Mouse (Mus musculus): Measurements from ENCODE around the gene Zbtb20. TPM values are rescaled to one million over a fixed set of nuclear protein-coding genes. Genes with fewer than 3 reads are reported as not detected.
A peak's percentile ranks its signal among the peaks of the same experiment; 100 is the strongest.

Zbtb20 gene
- polyA plus RNA-seq, 2 experiments from 2014 or later: 41.3 to 43.4 TPM

- ATAC-seq: no peak
These were observed 652.6 kb downstream of the Zbtb20 start for GRCm38 (mm10) chr16:43528300-43528699.

GRCm38 (mm10) chr16:43531328-43531727 is 655.6 kb downstream of the Zbtb20 start:
- ATAC-seq: no peak

DNA sequence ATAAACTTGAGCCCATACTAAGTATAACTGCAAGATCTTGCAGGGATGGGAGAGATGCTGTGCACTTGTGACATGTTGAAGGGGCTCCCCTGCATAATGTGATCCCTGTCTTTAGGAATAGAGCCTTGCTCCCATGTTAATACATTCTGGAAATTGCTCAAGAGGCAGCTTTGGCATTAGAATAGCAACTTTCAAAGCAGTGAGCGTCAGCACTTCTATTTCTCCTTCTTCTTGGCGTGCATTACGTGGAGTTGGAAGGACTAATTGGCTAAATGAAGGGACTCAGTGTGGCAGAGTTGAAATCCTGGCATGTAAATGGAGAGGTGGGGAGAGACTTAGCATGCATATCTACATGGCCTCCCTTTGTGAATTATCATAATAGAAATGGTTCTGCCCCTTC is 658.4 kb downstream of the Zbtb20 start:
- no peak for ATAC-seq

DNA sequence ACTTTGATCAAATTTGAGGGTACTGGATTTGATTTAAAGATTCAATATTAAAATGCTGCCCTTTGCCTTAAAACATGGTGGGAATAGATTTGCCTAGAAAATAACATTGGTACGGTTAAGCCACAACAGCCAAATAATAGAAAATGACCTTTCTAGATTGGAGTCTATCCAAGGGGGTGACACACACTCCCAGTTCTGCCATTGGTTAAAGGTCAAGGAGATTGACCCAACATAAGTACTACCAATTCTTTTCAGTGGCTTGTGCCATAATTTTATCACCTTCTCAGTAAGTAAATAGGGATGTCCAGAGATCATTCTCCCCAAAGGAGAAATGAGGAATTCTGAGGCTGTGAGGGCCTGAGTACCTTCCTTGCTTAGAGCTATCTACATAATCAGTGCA is 660.2 kb downstream of the Zbtb20 start:
- ATAC-seq: no peak

DNA sequence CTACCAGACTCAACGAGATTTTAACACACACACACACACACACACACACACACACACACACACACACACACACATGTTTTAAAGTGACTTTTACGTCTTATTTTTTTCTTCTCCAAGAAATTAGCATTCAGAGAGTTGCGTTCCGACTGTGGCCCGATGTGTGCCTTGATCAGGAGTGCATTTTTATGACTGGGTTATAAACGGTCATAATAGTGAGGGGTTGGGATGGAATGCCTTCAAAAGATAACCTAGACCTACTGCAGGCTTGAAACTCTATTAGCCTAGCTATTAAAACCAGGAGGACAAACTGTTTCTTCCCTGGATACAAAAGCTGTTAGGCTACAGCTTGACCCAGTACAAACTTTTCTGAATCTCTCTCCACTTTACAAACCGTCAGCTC is 661.5 kb downstream of the Zbtb20 start:
- ATAC-seq: no peak

DNA sequence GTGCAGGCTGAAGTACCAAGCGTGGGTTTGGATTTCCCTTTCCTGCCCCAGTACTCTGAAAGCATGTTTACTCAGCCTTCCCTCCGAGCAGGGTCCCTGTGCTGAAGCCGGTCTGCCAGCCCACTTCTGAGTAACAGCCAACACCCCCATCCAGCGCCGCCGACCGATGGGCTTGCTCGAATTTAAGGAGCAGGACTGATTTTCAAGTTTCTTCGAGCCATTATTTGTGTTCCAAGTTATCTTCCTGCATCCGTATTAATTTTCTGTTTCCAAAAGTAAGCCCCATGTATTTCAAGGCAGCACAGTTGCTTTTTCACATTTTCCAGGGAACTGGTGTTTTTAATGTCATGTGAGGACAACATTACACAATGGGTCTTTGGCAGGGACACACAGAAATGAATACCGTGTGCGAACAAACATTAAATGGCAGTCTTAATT is 664.0 kb downstream of the Zbtb20 start:
- ATAC-seq: peak; percentile 28

GRCm38 (mm10) chr16:43540108-43540507 is 664.4 kb downstream of the Zbtb20 start:
- peak; percentile 79 for ATAC-seq

- no peak for ATAC-seq
These were observed 665.0 kb downstream of the Zbtb20 start for GRCm38 (mm10) chr16:43540546-43541167.

GRCm38 (mm10) chr16:43545261-43545660 is 669.6 kb downstream of the Zbtb20 start:
- ATAC-seq: no peak

DNA sequence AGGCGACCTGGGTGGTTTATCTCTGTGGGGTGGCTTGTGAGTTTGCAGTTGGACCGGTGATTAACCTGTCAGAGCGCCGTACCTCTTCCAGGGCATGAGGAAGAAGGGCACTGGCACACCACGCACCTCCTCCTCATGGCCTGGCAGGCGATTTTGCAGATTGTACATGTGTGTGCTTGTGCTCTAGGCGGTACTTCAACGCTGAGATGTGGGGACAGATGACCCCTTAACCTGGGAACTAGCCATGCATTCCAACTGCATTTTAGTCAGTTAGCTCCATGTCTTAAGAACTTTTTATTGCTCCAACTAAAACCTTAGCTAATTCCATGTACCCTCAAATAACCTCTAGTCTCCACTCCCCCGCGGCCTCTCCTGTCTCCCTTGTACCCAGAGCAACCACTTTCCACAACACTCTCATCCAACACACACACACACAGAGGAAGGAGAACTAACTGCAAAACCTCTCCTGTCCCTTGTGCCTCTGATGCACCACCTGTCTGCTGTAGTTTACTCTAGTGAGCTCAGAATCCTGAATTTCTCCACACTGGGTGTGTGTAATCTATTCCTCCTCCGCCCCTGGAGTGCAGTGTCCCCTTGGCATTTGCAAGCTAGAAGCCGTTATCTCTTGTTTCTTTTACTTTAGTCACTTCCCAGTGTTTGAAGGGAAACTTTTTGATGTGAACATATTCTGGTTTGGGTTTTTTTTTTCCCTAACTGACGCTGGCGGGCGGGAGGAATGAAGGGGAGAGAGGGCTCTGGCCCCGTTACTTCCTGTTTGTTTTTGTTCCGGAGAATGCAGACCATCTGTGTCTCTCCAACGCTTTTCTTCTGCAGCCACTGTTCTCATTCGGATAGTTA is 671.9 kb downstream of the Zbtb20 start:
- ATAC-seq: no peak

DNA sequence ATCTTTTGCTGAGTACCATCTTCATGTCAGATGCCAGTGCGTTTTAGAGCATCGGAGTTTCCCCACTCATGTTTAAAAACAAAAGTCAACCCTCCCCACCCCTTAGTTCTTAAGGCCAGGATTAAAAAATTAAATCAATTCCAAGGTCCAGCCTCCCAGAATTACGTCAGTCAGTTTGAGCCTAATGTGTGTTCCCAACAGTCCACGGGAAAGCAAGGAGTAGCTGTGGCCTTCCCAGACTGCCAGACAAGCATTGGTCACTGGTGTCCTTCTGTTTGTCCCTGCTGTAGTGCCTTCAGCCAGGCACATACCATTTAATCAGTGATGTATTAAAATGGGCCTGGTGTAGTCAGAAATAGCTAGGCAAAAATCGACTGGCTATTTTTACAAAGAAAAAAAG is 673.1 kb downstream of the Zbtb20 start:
- no peak for ATAC-seq

- ATAC-seq: no peak
These were observed 673.9 kb downstream of the Zbtb20 start for GRCm38 (mm10) chr16:43549425-43550089.

- ATAC-seq: no peak
These were observed 676.8 kb downstream of the Zbtb20 start for GRCm38 (mm10) chr16:43552443-43552842.

DNA sequence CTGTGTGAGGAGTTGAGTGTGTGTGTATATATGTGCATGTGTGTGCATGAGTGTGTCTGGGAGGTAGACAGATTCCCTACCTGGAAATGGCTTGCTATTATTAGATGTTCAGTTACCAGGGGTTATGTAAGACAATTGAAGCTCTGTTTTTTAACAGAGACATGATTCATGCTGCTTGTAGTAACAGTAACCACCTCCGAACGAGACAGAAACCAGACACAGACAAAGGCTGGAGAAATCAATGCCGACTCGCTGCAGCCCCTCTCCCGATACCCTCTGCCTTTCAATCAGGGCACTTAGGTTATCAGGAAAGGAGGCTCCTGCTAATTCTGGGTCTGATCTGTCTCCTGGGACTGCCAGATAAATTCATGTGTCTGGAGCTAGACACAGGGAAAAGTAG is 681.7 kb downstream of the Zbtb20 start:
- no peak for ATAC-seq

GRCm38 (mm10) chr16:43561330-43561729 is 685.6 kb downstream of the Zbtb20 start:
- ATAC-seq: no peak

GRCm38 (mm10) chr16:43561956-43562355 is 686.3 kb downstream of the Zbtb20 start:
- peak; percentile 36 for ATAC-seq

- ATAC-seq: no peak
These were observed 690.2 kb downstream of the Zbtb20 start for GRCm38 (mm10) chr16:43565872-43566271.

DNA sequence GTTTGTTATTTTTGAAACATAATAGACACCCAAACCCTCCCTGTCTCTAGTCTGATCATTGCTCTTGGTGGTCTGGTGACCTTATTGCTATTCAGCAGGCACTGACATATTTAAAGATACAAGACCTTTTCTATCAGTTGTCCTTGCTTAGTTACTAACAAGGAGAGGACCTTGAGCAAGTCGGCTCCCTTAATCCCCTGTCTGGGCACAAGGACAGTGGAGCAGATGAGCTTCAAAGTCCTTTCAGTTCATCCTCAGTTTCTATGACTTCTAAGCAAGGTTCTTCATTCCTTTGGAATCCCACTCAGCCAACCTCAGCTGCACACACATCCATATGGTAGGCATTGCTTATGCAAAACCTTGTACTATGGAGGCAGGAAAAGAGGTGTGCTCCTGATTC is 690.8 kb downstream of the Zbtb20 start:
- ATAC-seq: no peak

- no peak for ATAC-seq
These were observed 695.8 kb downstream of the Zbtb20 start for GRCm38 (mm10) chr16:43571376-43572081.

DNA sequence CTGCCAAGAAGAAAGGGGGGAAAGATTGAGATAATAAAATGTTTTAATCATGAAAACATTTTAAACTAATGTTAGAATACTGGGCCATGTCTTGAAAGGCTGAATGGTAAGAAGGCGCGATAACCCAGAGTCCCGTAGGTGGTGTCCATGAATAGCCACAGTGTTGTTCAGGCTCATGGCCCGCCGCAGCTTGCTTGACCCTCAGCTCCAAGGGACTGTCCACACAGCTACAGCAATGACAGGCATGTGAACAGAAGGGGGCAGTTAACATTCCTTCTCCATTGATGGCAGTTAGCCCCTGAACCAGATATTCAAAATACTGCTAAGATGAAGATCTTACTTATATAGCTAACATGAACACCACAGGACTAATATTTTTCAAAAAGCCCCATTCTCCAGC is 696.5 kb downstream of the Zbtb20 start:
- no peak for ATAC-seq

DNA sequence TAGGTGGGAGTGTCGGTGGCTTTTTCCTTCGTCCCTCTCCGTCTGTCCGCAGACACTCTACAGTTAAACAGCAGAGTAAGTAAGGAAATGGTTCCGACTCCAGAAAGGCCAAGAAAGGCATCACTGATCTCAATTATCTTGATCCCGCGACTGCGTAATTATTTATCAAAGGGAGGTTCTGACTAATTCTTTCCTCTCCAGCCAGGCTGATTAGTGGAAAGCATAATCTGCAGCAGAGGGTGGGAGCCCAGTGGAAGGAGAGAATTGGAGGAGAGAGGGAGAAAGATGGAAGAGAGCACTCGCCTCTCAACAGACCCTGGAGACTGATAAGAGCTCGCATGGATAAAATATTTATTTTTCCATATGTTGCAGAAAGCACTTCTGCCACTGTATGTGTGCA is 697.1 kb downstream of the Zbtb20 start:
- no peak for ATAC-seq

DNA sequence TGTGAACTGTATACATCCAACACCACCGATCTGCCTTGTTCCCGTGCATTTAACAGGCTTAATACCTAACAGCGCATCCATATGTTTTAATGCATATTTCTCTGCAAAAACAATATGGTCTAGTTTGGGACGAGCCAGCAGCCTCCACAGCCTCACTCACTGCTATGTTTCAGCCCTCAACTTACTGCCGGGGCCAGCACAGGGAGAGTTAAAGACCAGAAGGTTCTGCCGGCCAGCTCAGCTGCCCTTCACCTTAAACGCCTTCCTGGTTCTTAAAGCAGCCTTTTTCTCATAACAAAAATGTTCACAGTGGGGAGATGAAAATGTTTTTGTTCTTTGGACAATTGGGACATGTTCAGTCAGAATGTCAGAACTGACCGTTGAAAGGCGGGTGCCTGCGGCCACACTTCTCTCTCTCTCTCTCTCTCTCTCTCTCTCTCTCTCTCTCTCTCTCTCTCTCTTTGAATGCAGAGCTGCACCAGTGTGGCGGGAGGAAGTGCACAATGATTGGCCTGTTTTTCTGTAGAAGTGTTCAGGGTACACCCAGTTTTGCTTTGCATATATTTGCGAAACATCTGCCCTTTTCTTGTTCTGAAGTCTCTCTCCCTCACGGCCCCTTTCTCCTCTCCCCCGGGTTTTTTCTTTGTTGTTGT is 697.6 kb downstream of the Zbtb20 start:
- peak; percentile 78 for ATAC-seq

Measured in activated CD4-positive, CD25-positive, alpha-beta regulatory T cell, adult 4 months (primary cell).